Mouse (Mus musculus): Measurements from ENCODE around the gene Hist1h2ae.

GRCm38 (mm10) chr13:23526312-23526711 is 44.7 kb downstream of the Hist1h2ae start:
- TF ChIP-seq CTCF (IDR thresholded peaks at IDR 0.05; ENCODE audit: borderline replicate concordance, extremely low read depth, insufficient read depth, insufficient read length) (no peak), POLR2A (IDR thresholded peaks at IDR 0.05; ENCODE audit: borderline replicate concordance, extremely low read depth, insufficient read depth, insufficient read length, poor library complexity, severe bottlenecking) (no peak)
